Mouse (Mus musculus): ENCODE data around the gene Mvp.

Mvp gene

GRCm38 (mm10) chr7:126986319-126986718 is 28.1 kb downstream of the Mvp start:
- DNase-seq, result no peak

GRCm38 (mm10) chr7:126984667-126985444 is 29.6 kb downstream of the Mvp start:
- no peak for DNase-seq

GRCm38 (mm10) chr7:126983113-126983512 is 31.3 kb downstream of the Mvp start:
- DNase-seq, result no peak

- no peak for DNase-seq
These were observed 32.4 kb downstream of the Mvp start for GRCm38 (mm10) chr7:126982054-126982453.

- DNase-seq, result no peak
These were observed 32.8 kb downstream of the Mvp start for GRCm38 (mm10) chr7:126981601-126982000.

- no peak for DNase-seq
These were observed 35.6 kb downstream of the Mvp start for GRCm38 (mm10) chr7:126978841-126979240.

- DNase-seq, result no peak
These were observed 37.5 kb downstream of the Mvp start for GRCm38 (mm10) chr7:126976878-126977459.

- DNase-seq, result peak; percentile 85 to 89
These were observed 38.2 kb downstream of the Mvp start, which contains the start of gene Cdiptos for GRCm38 (mm10) chr7:126975950-126976866. TSS of gene Cdiptos (minus strand) at chr7:126976098.

GRCm38 (mm10) chr7:126975893-126975949 is 38.7 kb downstream of the Mvp start, which contains the start of gene Cdipt:
TSS of gene Cdipt (plus strand) at chr7:126975914.
- no peak for DNase-seq

GRCm38 (mm10) chr7:126975493-126975892 is 38.9 kb downstream of the Mvp start:
- DNase-seq, result peak in 1 of 2 experiments; percentile 28

GRCm38 (mm10) chr7:126967361-126967760 is 47.1 kb downstream of the Mvp start:
- no peak for DNase-seq

GRCm38 (mm10) chr7:126965568-126965967 is 48.9 kb downstream of the Mvp start:
- DNase-seq, result no peak

GRCm38 (mm10) chr7:126963548-126964286 is 50.7 kb downstream of the Mvp start:
- no peak for DNase-seq

- no peak for DNase-seq
These were observed 52.5 kb downstream of the Mvp start for GRCm38 (mm10) chr7:126961965-126962364.

- DNase-seq, result no peak
These were observed 53.3 kb downstream of the Mvp start for GRCm38 (mm10) chr7:126961095-126961494.

GRCm38 (mm10) chr7:126959780-126960179 is 54.6 kb downstream of the Mvp start:
- DNase-seq, result no peak

- DNase-seq, result no peak
These were observed 59.3 kb downstream of the Mvp start for GRCm38 (mm10) chr7:126955125-126955524.

- no peak for DNase-seq
These were observed 61.8 kb downstream of the Mvp start for GRCm38 (mm10) chr7:126952646-126953045.

- no peak for DNase-seq
These were observed 62.7 kb downstream of the Mvp start for GRCm38 (mm10) chr7:126951741-126952140.

GRCm38 (mm10) chr7:126950647-126951615 is 63.5 kb downstream of the Mvp start:
- no peak for DNase-seq

GRCm38 (mm10) chr7:126949793-126950646 is 64.4 kb downstream of the Mvp start, which contains the start of gene Sez6l2:
TSS of gene Sez6l2 (plus strand) at chr7:126950563.
- DNase-seq, result peak; percentile 73 to 78
